Mouse (Mus musculus) ES-E14 (cell line): Measurements from ENCODE around the gene Ksr2.

ENCODE experiments used
- HCFC1 ChIP-seq: IDR thresholded peaks from 2 replicates; pipeline ENCODE4 v1.6.1; 2012; ENCODE audit warnings: low read length, inconsistent platforms, borderline replicate concordance; ENCODE audit not compliant: insufficient read depth
- ZC3H11A ChIP-seq: IDR thresholded peaks from 2 replicates; pipeline ENCODE4 v1.6.1; 2012; ENCODE audit warnings: low read depth, mild to moderate bottlenecking, inconsistent platforms, low read length, borderline replicate concordance
- ZNF384 ChIP-seq: IDR thresholded peaks from 2 replicates; pipeline ENCODE4 v1.6.1; 2012; ENCODE audit warnings: low read depth, low read length, inconsistent platforms

GRCm38 (mm10) chr5:117596803-117597202 lies 183.0 kb downstream of the Ksr2 start:
- TF ChIP-seq ZC3H11A = no peak
- no peak for TF ChIP-seq HCFC1
- no peak for TF ChIP-seq ZNF384
